Mouse (Mus musculus) monocyte, adult 5-6 weeks (primary cell): ENCODE results near the gene Procr. TPM values are rescaled to one million over a fixed set of nuclear protein-coding genes. Genes with fewer than 3 reads are reported as not detected.

Source experiments
- ATAC-seq: fragments of 153-309, 156-312 bp; replicated peaks from 2 replicates; pipeline ENCODE4 v1.8.0; 2017; ENCODE audit warnings: mild to moderate bottlenecking; ENCODE audit not compliant: low TSS enrichment, insufficient number of reproducible peaks, severe bottlenecking, poor library complexity, low FRiP score
- total RNA-seq: library from RNA; stranded (forward); fragments of 200-1000, 200-491, 200-594 nt; gene quantifications from 3 replicates; pipeline ENCODE4 v1.2.3, GENCODE M21; 2017

The Procr gene
- total RNA-seq, 1 experiment from 2014 or later = not detected

DNA sequence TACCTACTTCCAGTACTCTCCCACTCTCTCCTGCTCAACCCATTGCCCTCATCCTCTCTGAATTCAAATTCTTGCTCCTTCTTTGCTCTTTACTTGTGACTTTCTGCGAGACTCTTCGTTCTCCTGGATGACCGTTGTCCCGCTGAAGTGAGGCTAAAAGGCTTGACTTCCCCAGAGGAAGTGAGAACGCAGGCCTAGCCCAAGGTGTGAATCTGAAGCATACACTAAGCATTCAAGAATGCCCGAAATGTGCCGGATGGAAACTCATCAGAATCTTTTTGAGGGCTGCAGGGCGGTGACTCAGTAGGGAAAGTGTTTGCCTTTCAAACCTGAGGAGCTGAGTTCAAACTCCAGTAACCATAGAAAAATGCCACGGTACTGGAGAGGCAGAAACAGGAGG is 7.6 kb upstream of the Procr start:
- ATAC-seq = no peak

DNA sequence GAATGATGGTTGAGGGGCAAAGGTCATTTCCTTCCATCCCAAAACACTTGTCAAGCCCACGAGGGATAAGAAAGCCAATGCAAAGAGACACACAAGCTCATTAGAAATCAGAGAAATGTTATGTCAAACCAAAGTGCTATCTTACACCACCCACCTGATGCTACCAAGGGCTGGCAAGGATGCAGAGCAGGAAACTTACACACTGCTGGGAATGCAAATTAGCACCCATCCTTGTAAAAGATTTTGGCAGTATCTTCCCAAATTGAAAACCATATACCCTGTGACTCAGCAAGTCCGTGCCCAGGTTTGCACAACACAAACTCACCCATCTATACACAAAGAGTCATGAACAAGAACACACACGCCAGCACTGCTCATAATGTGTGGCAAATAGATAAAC is 5.4 kb upstream of the Procr start:
- no peak for ATAC-seq

DNA sequence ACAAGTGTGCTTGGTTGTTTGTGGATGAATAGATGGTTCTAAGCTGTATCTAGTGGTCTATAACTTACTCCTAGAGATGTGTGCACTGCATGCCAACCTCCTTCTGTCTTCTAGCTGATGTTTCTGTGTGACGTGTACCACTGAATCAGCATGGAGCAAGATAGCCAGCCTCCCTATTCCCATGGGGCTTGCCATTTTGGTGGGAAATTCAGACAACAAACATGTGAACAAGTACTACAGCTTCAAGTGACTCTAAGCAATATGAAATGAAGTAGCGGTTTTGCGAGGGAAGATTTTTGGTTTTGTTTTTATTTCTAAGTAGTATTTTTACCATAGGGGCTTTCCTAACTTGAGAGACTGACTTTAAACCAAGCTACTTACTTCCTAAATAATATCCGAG is 1.5 kb upstream of the Procr start:
- ATAC-seq = no peak

DNA sequence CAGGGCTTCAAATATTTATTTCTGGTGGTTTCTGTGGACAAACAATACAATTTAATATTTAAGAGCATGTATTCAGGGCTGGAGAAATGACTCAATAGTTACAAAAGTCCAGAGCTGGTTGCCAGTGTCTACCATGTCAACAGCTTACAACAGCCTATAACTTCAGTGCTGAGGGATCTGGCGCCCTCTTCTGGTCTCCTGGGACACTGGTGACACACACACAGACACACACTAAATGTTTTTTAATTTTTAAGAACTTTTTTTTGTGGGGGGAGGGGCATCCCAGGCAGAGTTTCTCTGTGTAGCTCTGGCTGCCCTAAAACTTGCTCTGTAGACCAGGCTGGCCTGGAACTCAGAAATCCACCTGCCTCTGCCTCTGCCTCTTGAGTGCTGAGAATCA is 4.8 kb downstream of the Procr start:
- ATAC-seq = no peak

DNA sequence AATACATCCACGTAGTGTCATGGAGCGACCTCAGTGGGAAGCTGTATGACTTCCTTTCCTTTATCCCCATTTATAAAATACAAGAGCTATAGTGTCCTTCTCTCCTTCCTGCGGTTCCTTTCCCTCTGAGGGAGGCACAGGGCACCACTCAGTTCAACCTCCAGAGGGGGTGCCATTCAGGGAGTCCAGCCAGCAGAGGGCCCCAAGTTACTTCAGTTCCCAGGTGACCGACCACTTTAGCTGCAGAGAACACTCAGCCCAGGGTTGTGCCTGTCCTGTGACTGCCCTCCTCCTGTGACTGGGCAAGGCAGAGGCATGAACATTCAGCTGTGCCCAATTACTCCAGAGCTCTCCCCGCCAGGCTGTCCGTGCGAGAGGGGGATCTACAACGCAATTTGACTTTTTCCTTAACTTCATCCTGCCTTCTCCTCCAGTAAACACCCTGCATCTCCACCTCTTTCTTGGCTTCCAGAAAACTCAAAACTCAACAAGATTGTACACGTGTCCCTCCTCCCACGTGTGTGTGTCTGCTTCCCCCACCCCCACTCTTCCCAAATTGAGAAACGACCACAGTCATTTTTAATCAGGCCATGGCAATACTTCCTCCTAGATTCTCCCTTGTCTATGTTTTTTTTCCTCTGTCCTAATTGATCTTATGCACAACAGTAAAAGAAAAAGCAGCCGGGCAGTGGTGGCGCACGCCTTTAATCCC is 6.1 kb downstream of the Procr start:
- no peak for ATAC-seq

DNA sequence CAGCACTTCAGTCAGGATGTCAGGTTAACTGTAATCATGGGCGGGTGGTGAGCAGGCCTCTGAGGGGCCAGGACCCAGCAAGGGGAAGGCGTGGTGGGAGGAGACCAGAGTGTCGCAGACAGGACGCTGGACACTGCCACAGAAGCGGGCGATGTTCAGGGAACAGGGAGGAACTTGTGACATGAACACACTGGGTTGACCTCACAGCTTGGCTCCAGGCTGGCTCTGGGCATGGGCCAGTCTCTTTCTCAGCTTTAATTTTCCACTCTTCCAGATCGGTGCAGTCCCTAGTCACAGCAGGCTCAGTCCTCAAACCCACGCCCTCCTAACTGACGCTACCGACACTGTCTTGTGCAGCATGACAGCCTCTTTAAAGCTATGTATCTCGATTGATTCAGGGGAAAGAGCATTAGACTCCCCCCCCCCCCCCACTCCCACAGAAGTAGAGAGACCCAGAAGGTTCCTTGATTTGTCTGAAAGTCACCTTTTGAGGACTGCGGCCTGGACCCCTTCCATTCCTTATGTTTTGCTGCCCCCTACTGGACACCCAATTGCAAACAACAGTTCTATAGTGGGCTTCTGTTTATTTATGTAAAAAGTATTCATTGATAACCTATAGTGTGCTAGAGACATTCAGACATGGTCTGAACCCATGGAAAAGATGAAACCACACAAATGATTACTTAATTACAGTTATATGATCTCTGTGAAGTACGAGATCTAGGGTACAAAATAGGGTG is 13.9 kb downstream of the Procr start:
- peak; percentile 83 for ATAC-seq

DNA sequence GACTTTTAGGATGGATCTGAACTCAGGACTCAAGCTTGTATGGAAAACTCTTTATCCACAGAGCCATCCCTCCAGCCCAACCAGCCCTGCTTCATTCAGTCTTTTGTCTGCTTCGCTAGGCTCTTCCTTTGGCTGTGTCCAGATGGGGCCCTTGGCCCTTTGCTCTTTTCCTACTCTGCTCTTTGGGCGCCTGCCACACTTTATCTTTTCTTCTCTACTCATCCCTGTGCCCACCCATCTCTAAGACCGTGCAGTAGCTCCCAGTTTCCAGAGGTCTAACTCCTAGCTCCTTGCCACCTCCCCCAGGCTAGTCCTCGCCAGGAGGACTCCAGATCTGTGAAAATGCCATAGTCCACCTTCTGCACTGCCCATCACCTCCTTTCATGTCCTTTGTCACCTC is 22.7 kb downstream of the Procr start:
- no peak for ATAC-seq

DNA sequence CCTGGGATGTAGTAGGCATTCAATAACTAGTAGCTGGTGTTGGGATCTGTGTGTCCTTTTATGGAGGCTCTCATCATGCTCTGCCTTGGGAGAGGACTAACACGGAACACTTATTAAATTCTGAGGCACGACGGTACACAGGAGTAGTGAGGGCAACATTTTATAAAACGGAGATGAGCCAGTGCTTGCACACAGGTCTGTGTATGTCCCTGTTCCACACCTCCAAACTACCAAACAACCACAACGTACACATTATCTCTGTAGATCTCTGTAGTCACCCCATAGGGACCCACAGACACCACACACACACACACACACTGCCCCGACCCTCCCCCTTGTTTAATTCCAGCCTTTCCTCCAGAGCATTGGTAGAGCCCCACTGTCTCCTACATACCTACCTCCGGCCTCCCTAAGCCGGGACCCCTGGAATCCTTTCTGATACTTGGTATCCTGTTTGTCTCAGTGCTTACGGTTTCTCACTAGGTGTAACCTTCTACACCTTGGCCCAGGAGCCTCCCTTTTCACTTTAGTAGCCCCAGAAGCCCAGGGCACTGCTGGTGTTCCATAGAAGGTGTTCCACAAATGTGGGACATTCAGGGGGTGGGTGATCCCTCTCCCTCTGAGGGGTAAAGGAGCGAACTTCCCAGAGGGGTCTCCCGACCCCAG is 23.5 kb downstream of the Procr start:
- no peak for ATAC-seq

DNA sequence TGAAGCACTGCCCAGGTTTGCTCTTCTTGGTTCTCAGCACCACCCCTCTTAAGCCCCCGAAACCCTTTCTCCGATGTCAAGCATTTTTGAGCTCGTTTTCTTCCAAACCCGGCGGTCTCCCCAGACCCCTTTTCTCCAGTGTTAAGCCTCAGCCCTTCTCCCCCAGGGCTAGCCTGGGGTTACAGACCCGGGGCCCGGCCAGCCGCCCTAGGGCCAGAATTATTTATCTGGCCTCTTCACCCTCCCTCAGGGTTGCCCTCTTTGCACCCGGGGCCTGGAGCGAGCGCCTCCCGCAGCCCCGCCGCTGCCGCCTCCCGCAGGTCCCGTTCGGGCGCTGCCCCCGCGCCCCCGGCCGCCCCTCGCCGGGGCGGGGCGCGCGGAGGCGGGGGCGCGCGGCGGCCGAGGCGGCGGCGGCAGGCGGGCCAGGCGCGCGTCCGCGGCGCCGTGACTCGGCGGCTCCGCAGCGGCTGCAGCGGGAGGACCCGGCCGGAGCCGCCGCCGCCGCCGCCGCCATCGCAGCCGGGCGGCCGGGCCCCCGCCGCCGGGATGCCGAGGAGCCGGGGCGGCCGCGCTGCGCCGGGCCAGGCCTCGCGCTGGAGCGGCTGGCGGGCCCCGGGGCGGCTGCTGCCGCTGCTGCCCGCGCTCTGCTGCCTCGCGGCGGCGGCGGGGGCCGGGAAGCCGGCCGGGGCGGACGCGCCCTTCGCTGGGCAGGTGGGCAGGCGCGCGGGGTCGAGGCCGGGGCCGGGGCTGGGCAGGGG is 24.2 kb downstream of the Procr start, which contains the start of gene Mmp24:
Mmp24 (plus strand) TSS at position 416 of the 758 bp plus-strand sequence.
- no peak for ATAC-seq

DNA sequence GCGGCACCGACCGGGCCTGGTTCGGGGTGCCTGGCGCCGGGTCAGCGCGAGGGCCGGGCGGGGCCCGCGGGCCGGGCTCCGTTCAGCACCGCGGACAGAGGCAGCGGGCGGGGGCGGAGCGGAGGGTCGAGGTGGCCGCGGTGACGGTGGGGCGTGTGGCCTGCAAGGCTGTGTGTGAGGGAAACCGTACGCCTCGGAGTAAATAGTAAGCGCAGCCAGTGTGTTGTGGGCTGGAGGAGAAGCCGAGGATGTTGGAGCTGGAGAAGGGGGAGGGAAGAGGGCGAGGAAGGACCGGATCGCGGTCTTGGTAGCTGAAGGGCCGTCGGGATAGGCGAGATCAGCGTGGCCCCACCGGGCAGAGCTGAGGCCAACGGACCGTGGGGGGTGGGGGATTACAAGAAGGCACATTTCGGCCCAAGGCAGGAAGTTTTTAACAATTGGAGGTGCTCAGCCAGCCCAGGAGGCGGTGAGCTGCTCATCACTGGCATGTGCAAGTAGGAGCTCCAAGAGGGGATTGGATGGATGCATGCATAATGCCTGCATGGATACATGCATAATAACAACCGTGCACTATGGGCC is 24.9 kb downstream of the Procr start:
- ATAC-seq = 0 out of 2 replicates have a peak, but pooled peaks have one; percentile 31

DNA sequence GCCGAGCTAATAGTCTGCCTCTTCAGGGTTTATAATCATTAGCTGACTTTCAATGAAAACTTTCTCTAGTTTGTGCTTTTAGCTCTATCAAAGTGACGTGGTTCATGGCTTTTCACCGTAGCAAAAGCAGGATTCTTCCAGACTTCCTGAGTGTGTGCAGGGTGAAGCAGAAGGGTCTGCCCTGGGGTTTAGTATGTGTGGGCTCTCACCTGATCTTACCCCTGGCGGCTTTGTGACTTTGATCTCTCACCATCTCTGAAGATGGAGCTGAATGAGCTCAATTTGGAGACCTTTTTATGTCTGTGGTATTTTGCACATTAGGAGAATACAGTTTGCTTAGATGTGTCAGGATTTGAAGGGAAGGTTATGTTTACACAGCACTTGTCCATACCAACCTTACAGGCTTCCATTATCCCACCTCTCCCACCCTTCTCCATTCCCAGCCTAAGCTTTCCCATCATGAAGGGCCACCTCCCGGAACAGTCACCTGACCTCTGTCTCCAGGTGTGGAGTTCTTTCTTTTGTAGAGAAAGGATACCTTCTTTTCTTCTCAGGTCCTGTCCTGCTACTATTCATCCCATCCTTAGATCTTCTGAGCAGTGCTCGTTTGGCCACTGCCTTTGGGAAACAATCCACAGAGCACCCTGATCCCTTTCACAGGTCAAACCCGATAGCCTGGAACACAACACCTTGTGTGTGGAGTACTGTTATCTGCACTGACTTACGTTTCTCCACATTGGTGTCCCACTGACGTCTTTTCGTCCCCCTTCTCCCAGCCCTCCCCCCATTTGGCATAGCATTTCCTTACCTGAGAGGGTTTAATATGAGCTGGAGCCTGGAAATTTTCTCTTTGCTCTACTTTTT is 26.1 kb downstream of the Procr start:
- ATAC-seq = no peak

DNA sequence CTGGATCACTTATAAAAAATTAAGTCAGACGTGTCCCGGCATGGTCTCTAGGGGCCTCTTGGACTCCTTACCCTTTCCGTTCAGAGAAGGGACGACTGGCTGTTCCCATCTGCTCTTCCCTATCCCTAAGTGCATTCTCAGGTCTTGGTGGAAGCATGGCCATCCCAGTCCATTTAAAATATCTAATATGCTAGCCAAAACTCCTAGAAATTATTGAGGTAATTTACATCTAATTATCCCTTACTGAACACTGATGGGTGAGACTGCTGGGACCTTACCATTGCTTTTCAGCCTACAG is 26.7 kb downstream of the Procr start:
- no peak for ATAC-seq

DNA sequence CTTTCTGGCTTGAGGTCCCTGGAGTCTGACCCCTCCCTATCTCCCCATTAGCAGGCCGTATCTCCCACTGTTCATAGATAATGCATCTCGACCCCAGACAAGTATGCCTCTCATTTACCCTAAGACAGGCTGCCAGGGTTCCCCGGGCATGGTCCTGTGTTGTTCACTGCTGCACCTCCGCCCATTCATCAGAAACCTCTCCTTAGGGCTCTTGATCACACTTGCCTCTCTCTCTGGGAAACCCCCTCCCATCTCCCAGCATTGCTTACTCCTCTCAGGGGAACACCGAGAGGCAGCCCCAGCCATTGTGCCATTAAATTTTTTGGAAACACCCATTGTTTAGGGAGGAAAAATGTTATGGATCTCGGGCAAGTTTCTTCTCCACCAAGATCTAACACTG is 27.1 kb downstream of the Procr start:
- no peak for ATAC-seq

DNA sequence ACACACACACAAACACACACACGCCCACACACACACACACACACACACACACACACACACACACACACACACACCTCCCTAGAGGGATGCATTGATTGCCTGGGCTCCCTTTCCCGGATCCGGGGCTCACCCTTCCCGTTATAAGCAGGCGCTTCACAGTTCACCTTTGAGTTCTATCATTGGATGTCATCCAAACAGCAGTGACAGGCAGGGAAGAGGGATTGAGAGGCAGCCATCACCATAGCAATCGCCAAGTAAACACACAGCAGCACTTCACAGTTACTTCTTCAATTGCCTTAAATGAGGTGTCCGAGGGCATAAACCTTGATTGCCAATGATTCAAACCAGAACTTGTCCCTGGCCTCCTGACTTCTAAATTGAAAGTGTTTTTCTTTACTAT is 28.1 kb downstream of the Procr start:
- no peak for ATAC-seq

DNA sequence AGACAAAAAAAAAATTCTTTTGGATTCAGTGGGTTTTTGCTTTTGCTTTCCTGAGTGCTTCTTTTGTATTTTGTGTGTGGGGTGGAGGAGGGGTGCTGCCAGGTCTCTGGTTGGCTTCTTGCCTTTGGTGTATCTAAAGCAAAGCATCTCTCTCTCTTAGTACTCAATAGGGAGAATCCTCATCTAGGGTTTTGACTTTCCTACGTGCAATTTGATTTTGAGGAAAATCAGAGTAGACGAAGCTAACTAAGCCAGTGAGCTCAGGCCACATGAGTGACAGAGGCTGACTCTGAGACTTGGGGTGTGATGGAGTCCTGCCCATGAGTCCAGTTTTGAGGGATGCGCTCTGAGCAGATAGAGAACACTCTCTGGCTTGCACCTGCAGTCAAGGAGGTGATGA is 28.6 kb downstream of the Procr start:
- ATAC-seq = no peak

DNA sequence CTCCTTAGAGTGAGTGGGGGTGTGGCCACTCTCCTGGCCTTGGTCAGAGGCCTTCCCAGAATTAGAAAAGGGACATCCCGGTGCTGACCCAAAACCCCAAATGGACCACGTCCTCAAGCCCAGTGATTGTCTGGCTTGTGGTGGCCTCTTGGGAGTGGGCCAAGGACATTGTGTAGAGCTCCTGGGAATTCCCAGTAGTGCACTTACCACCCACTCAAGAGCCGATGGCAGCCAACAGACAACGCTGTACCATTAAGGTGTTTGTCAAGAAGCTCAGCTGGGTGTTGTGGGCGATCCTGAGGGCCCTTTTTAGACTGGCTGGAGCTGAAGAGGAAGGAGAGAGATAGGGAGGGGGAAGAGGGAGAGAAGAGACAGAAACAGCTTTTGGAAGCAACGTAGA is 33.6 kb downstream of the Procr start:
- ATAC-seq = no peak

DNA sequence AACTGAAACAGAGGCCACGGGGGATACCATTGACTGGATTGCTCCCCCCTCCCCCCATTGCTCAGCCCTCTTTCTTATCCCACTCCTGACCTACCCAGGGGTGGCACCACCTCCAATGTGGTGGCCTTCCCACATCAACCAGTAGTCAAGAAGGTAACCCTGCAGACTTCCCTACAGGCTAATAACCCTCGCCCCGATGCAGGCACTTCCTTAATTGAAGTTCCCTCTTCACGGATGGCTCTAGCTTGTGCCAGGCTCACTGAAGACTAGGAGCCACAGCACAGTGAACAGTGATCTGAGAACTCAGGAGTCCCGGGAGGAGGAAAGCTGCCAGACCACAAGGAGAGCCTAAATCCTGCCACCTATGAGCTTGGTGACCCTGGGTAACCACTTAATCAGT is 36.0 kb downstream of the Procr start:
- ATAC-seq = 0 out of 2 replicates have a peak, but pooled peaks have one; percentile 50
